Mouse (Mus musculus) liver, adult (tissue): Measurements from ENCODE around the gene Pprc1.

Experiments used
- GATA4 ChIP-seq: IDR thresholded peaks from 2 replicates; pipeline ENCODE4 v1.6.1; 2014; ENCODE audit warnings: mild to moderate bottlenecking, low read length; ENCODE audit not compliant: insufficient replicate concordance

Pprc1 gene

DNA sequence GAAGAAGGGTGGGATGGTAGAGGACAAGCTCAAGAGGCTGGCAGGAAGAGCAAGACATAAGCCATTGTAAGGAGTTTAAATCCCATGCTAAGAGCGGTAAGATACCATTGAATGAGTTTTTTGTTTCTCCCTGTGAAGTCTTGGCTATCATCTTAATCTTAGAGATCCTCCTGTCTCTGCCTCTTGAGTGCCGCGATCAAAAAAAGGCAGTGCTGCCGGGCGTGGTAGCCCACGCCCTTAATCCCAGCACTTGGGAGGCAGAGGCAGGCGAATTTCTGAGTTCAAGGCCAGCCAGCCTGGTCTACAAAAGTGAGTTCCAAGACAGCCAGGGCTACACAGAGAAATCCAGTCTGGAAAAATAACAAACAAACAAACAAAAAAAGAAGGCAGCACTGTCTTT is 13.8 kb downstream of the Pprc1 start:
- no peak for TF ChIP-seq GATA4

DNA sequence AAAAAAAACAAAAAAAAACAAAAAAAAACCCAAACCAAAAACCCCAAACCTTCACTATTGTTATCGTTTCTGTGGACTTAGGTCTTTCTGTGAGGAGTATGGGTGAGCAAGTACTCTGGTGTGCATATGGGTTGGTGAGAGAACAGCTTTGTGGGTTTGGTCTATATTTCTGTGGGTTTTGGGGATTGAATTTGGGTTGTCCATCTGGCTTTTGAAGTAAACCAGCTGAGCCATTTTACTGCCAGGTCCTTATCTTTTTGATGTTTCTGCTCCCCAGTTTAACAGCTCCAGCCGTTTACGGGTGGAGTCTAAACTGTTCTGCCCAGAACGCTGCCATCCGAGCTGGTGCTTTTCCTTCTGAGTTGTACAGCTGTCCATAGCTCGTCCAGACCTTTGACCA is 16.2 kb downstream of the Pprc1 start:
- no peak for TF ChIP-seq GATA4

DNA sequence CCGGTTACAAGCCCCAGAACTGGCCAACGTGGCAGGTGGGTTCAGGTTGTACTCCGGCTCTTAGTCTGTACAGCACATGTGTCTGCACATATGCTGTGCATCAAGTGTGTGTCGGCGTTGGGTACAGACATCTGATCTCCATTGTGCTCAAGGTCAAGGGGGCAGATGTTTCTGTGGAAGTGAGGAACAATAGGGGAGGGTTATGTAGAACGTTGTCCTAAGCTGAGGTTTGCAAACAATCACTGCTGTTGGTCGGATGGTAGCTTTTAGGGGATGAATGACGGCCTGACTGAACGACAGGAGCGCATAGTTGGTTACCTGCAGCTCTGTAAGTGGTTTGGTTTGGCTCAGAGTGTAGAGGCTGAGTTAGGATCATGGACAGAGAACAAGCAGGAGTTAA is 23.4 kb downstream of the Pprc1 start:
- no peak for TF ChIP-seq GATA4

DNA sequence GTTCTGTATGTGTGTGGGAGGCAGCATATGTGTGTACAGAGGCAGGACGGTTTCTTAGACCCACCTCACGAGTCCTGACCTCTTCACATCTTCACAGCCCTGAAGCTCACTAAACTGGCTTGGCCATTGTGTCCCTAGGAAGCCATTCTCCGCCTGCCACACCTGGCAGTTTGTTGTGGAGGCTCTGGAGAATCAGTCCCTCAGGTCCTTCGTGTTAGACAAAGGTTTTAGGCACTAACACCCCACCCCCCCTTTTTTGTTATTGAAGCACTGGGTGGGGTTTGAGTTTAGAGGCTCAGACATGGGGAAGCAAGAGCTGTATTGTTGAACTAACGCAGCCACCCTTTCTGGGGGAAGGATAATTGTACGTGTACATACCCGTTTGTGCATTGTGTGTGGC is 28.6 kb downstream of the Pprc1 start:
- TF ChIP-seq GATA4 = no peak

DNA sequence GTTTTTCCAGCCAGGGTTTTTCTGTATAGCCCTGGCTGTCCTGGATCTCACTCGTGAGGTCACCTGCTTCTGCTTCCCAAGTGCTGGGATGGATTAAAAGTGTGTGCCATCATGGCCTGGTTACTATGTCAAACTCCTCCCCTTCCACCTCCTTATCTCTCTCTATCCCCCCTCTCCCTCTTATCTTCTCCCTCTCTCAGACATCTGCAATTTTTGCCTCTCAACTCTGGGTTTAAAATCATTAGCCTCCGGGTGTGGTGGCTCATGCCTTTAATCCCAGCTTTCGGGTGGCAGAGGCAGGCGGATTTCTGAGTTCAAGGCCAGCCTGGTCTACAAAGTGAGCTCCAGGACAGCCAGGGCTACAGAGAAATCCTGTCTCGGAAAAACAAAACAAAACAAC is 29.6 kb downstream of the Pprc1 start:
- no peak for TF ChIP-seq GATA4

DNA sequence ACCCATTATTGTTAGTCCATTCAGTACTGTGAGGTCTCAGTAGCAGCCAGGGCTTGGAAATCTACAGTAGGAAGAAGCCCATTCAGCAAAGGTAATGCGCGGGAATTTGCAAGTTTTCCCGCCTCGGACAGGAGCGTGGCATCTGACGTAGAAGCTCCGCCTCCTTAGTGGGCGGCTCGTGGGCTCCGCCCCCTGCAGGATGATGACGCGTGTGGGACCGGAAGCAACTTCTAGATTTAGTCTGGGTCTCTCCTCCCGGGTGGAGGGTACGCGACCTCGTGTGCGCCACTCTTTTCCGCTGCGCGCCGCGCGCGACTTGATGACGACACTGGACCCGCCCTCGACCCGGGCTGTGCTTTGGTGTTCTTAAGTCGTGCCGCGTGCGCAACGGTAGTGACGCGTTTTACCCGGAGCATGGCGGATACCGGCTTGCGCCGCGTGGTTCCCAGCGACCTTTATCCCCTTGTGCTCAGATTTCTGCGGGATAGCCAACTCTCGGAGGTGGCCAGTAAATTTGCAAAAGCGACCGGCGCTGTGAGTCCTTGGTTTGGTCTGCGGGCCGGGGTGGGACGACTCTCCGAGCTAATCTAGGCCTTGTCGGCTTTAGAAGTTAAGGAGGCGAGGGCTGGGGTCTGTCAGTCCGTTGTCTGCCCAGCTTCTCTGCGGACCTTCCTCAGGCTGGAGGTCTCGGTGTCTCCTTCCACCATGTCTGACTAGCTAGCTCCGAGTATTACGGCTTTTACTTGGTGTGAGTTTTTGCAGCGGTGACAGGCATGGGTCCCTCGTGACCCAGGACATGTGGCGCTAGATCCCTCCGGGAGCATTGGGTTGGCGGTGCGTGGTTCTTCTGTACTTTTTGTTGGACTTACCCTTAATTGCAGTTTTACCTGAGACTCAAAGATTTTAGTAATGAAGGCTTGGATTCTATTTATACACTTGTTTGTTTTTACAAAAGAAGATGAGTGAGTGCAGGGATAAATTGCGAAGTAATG is 31.2 kb downstream of the Pprc1 start, which contains the start of gene Nolc1:
Nolc1 (plus strand) TSS at position 248 of the 992 bp plus-strand sequence.
- TF ChIP-seq GATA4 = peak; percentile 66; the same call in 1 of the 2 replicates

DNA sequence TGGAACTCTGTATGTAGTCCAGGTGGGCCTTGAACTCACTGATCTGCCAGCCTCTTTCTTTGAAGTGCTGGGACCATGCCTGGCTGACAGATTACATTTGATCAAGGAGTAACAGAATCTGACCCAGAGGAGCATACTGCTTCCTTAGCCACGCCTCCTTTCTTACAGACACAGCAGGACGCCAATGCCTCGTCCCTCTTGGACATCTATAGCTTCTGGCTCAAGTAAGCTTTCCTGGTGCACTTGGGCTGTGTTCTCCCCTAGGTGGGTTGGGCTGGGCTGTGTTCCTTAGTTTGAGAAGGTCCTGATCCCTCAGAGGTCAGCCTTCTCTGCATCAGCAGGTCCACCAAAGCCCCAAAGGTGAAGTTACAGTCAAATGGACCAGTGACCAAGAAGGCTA is 33.8 kb downstream of the Pprc1 start:
- TF ChIP-seq GATA4 = no peak

DNA sequence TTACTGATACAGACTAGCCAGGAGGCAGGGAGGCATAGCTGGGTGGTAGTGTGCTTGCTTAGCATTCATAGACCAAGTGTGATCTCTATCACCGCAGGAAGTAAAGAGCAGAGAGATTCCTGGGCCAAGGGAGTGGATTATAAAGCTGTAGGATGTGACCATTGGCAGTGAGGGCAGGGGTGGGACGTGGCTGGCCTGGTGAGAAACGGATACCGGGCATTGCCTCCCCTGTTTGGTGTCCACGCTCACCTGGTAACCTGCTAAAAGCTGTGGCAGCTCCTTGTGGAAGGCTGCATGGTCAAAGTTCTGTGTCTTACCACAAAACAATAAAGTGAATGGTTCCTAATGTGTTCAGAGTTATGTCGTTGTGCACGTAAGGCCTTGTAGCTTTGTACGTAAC is 40.5 kb downstream of the Pprc1 start:
- TF ChIP-seq GATA4 = no peak

DNA sequence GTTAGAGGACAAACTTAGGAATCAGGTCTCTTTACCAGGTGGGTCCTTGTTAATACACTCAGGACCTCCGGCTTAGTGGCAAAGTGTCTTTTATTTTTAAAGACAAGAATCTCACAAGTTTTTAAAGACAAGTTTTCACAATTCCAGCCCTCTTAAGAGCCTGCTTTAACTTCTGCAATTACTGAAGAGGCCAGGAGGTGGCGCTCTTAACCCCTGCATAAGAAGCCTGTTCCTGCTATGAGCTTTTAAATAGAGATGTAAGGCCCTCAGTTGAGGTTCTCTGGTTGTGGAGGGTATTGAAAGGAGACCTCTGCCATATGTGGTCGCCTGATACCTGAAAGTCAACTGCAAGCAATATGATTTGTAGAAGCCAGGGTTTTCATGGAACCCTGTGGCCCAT is 41.7 kb downstream of the Pprc1 start:
- no peak for TF ChIP-seq GATA4

DNA sequence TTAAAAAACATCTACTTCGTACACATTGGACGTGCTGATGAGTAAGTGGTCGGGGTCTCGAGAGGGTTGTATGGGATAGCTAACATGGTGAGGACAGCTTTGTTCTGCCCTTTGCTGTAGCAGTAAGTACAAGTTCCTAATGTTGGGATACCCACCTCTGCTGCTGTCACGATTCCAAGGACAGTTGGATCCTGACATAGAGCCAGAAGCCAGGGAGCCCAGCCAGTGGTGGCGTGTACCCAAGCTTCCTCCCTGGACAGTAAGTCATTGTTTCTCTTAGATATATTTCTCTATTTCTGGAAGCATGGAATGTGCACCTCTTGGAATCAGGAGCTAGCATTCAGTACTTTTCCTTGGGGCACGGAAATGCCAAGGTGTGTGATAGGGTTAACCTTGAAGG is 43.2 kb downstream of the Pprc1 start:
- no peak for TF ChIP-seq GATA4

DNA sequence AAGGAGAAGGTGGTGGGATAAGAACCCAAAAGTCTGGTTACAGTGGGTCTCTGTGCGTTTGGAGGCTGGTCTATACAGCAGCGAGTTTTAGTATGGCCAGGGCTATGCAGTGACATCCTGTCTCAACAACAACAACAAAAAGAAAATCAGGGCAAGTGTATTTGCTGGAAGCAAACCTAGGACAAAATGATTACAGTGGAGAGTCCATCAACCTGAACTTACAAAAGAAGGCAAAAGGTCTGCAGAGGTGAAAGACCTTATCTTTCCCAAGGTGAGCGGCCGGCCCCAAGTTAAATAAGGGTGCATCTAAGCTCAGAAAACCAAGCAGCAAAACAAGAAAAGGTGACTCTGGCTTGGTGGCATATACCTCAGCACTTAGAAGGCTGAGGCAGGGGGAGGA is 47.0 kb downstream of the Pprc1 start:
- peak; percentile 13; the same call in 1 of the 2 replicates for TF ChIP-seq GATA4

DNA sequence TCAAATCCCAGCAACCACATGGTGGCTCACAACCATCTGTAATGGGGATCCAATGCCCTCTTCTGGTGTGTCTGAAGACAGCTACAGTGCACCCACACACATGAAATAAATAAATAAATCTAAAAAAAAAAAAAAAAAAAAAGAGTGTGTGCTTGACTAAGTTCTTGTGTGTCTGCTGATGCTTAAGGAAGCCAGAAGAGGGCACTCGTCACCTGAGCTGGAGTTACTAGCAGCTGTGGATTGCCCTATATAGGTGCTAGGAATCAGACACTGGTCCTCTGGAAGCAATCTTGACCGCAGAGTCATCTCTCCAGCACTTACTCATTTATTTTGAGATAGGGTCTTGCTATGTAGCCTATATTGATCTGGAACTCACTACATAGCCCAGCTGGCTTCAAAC is 49.5 kb downstream of the Pprc1 start:
- TF ChIP-seq GATA4 = no peak

DNA sequence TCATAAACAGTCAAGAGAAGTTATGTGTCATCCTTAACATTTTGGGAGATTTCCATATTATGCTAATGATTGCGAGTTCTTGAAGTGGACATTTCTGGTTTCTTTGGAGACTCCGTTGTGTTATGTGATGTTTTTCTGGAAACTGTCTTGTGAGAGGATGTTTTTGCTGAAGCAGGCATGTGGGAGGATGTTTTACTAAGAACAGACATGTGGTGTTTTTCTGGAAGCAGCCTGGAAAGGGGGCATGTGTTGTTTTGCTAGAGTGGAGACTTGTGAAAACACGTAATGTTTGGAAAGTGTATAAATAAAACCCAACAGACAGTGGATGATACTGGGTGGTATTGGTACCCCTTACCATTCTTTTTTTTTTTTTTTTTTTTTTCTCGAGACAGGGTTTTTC is 50.6 kb downstream of the Pprc1 start:
- no peak for TF ChIP-seq GATA4

DNA sequence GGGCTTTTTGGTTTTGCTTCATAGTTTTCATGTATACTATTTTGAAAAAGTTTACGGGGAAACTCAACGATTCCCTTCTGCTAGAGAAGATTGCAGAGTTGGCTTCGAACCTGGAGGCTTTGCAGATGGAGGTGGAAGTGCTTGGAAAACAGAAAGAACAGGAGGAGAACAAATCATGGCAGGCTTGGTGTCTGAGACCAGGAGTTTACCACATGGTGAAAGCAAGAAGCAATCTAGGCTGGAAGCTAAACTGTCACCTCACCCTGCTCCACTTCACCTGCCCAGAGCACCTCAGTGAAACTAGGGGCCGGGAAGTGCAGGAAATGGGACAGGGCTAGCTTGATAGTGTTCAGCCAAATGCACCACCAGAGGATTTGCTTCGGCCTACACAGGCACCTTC is 51.7 kb downstream of the Pprc1 start:
- no peak for TF ChIP-seq GATA4

DNA sequence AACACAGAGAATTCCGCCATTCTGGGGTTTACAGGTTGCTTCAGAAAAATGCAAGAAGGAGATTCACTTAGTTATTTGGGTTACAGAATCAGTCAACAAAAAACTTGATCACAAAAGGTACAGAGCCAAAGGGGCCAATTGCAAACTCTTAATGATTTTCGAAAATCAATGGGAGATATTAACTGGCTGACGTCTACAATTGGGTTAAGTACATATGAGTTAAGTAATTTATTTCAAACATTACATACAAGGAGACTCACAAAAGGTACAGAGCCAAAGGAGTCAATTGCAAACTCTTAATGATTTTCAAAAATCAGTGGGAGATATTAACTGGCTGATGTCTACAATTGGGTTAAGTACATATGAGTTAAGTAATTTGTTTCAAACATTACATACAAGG is 54.9 kb downstream of the Pprc1 start:
- no peak for TF ChIP-seq GATA4

DNA sequence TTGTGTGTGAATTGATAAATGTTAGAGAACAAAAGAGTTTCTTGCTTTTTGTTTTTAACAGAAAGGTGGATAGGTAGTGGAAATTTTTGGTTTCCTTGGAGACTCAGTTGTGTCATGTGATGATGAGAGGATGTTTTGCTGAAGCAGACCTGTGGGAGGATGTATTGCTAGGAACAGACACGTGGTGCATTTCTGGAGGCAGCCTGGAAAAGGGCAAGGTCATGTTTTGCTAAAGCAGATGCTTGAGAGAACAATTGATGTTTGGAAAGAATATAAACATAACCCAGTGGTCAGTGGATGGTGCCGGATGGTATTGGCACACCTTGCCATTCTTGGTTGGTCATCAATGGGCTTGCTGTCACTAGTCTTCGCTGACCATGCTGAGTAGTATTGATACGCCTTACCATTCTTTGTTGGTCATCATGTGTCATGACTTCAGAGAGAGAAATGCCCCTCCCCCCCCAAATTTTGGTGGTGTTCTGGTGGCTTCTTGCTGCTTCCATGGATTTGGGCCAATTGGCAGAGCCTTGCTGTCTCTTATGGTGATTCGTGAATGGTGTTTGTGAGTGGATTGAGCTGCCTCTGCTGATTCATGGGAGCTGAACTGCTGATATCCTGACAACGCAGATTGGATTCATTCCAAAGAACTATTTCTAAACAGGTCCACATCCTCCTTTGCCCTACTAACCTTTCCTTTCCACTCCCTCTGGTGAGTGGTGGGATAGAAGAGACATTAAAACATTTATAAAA is 58.9 kb downstream of the Pprc1 start:
- TF ChIP-seq GATA4 = no peak
